Mouse (Mus musculus): ENCODE measurements around the gene Cckbr. TPM values are rescaled to one million over a fixed set of nuclear protein-coding genes. Genes with fewer than 3 reads are reported as not detected.
A peak's percentile ranks its signal among the peaks of the same experiment; 100 is the strongest.
"Not testable (repeated sequence)": the region's sequence is repeated elsewhere in the genome, so short reads cannot be mapped to it uniquely, and the experiment has no call there.

The Cckbr gene
- polyA plus RNA-seq, 1 experiment from 2014 or later = 0.85 TPM

DNA sequence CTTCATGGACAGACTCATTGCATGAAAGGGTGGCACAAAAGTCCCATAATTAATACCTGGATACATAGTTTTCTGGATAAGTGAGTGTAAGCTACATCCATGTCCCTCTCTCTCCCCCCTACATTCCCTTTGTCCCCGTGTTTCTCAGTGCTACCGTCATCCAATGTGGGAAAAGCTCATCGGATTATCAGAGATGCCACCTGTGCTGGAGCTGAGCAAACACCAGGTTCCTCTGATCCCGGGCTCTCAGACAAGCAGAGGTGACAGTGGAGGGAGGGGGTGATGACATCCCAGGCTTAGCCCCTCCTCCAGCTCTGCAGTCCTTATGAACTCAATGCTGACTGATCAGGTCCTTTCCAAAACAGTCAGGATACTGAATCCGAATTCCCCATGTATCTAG is 1.2 kb upstream of the Cckbr start:
- Histone ChIP-seq H3K27me3 (ENCODE audit: control insufficient read depth, insufficient read depth, low read length) (0 out of 2 replicates have a peak, but pooled peaks cover 22% of the 10 kb centered on the region), H3K4me2 (replicated peaks; ENCODE audit: low read depth, low read length) (no peak overlapping the region), H3K9ac (replicated peaks; ENCODE audit: low read depth, low read length) (no peak overlapping the region), H3K9me3 (ENCODE audit: control insufficient read depth, low read depth, low read length) (no peaks in the 10 kb centered on the region), H3K4me1 (ENCODE audit: control insufficient read depth, insufficient read depth, low read length) (no peaks in the 10 kb centered on the region), H3K4me3 (ENCODE audit: low read depth, low read length) (no peak overlapping the region), H3K27ac (ENCODE audit: low read length) (no peak overlapping the region), H3K36me3 (ENCODE audit: control insufficient read depth, insufficient read depth, low read length) (no peaks in the 10 kb centered on the region)
- ATAC-seq (ENCODE audit: insufficient number of reproducible peaks, insufficient read depth, low FRiP score, low read depth) = no peak
- 20% methylated on average over 5 of the region's 5 CpGs for WGBS

DNA sequence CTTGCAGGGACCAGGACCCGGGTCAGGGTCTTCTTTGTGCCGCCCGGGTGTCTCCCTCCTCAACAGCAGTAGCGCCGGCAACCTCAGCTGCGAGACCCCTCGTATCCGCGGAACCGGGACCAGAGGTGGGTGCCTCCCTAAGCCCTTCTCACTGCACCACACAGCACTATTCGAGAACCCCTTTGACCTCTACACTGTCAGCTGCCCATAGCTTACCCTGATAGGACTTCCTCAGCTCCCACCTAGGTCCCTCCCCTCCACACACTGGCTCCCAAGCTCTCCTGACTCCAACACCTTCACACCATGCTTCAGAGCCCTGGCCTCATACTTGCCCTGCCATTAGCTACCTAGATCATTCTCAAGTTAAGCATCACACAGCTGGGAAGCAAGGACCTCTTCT is 520 bp downstream of the Cckbr start:
- 2% methylated on average over 9 of the region's 11 CpGs for WGBS
- H3K9ac ChIP-seq (replicated peaks; ENCODE audit: low read depth, low read length) = no peak overlapping the region
- peak; percentile 72 for ATAC-seq (ENCODE audit: insufficient number of reproducible peaks, insufficient read depth, low FRiP score, low read depth)

DNA sequence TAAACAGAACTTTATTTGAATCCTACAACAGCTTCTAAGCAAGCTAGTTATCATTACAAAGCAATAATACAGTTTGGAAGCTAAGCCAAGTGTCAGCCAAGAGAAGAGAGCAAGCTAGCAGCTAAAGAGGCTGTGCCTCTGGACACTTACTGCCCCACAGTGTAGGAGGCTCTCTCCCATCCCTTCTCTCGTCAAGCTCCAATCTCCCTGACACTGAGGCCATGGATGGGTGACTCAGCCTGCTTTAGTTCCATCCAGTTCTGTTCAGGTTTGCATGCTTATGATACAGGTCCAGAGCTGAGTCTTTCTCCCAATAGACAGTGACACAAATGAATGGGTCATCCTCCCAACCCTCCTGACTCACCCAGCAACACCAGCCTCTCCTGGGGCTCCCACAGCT is 6.5 kb downstream of the Cckbr start:
- ATAC-seq (ENCODE audit: insufficient number of reproducible peaks, insufficient read depth, low FRiP score, low read depth) = no peak
- Histone ChIP-seq H3K36me3 (ENCODE audit: control insufficient read depth, insufficient read depth, low read length) (no peaks in the 10 kb centered on the region), H3K27me3 (ENCODE audit: control insufficient read depth, insufficient read depth, low read length) (no peaks in the 10 kb centered on the region), H3K9ac (replicated peaks; ENCODE audit: low read depth, low read length) (no peak overlapping the region), H3K9me3 (ENCODE audit: control insufficient read depth, low read depth, low read length) (no peaks in the 10 kb centered on the region), H3K4me3 (ENCODE audit: low read depth, low read length) (no peak overlapping the region), H3K27ac (ENCODE audit: low read length) (no peak overlapping the region), H3K4me1 (ENCODE audit: control insufficient read depth, insufficient read depth, low read length) (no peaks in the 10 kb centered on the region), H3K4me2 (replicated peaks; ENCODE audit: low read depth, low read length) (no peak overlapping the region)
- 40% methylated on average over 1 of the region's 1 CpGs for WGBS

More for the DNA sequence above, 520 bp downstream of the Cckbr start:
- Histone ChIP-seq H3K27me3 (ENCODE audit: control insufficient read depth, insufficient read depth, low read length) (0 out of 2 replicates have a peak, but pooled peaks cover 22% of the 10 kb centered on the region), H3K9me3 (ENCODE audit: control insufficient read depth, low read depth, low read length) (no peaks in the 10 kb centered on the region), H3K4me1 (ENCODE audit: control insufficient read depth, insufficient read depth, low read length) (no peaks in the 10 kb centered on the region), H3K4me3 (ENCODE audit: low read depth, low read length) (peak overlapping the region; percentile 29), H3K4me2 (replicated peaks; ENCODE audit: low read depth, low read length) (peak overlapping the region; percentile 68), H3K36me3 (ENCODE audit: control insufficient read depth, insufficient read depth, low read length) (no peaks in the 10 kb centered on the region), H3K27ac (ENCODE audit: low read length) (no peak overlapping the region)

DNA sequence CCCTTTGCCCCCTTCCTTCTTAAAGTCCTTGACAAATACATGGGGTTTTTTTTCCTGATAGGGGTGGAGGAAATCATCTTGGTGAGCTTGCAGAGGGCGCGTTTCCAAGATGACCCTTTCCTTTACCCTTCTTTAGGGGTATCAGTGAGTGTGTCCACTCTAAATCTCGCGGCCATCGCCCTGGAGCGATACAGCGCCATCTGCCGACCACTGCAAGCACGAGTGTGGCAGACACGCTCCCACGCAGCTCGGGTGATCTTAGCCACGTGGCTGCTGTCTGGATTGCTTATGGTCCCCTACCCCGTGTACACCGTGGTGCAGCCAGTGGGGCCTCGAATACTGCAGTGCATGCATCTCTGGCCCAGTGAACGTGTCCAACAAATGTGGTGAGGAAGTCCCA is 8.3 kb downstream of the Cckbr start:
- 84% methylated on average over 17 of the region's 17 CpGs for WGBS

DNA sequence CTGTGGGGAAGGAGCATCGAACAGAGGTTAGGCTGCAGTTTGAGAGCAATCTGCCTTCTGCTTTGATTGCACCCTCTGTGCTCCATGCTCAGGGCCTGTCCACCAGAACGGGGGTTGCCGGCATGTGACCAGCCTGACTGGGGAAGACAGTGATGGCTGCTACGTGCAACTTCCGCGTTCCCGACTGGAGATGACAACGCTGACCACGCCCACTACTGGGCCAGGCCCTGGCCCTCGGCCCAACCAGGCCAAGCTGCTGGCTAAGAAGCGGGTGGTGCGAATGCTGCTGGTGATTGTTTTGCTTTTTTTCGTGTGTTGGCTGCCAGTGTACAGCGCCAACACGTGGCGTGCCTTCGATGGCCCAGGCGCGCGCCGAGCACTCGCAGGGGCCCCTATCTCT is 9.3 kb downstream of the Cckbr start:
- Histone ChIP-seq H3K4me2 (replicated peaks; ENCODE audit: low read depth, low read length) (no peak overlapping the region), H3K4me3 (ENCODE audit: low read depth, low read length) (no peak overlapping the region), H3K4me1 (ENCODE audit: control insufficient read depth, insufficient read depth, low read length) (no peaks in the 10 kb centered on the region), H3K36me3 (ENCODE audit: control insufficient read depth, insufficient read depth, low read length) (no peaks in the 10 kb centered on the region), H3K9ac (replicated peaks; ENCODE audit: low read depth, low read length) (no peak overlapping the region), H3K27ac (ENCODE audit: low read length) (no peak overlapping the region), H3K9me3 (ENCODE audit: control insufficient read depth, low read depth, low read length) (no peaks in the 10 kb centered on the region), H3K27me3 (ENCODE audit: control insufficient read depth, insufficient read depth, low read length) (no peaks in the 10 kb centered on the region)
- 80% methylated on average over 22 of the region's 22 CpGs for WGBS
- ATAC-seq (ENCODE audit: insufficient number of reproducible peaks, insufficient read depth, low FRiP score, low read depth) = no peak

More for the DNA sequence above, 8.3 kb downstream of the Cckbr start:
- ATAC-seq (ENCODE audit: insufficient number of reproducible peaks, insufficient read depth, low FRiP score, low read depth) = no peak
- H3K9me3 ChIP-seq (ENCODE audit: control insufficient read depth, low read depth, low read length) = no peaks in the 10 kb centered on the region
- no peaks in the 10 kb centered on the region for H3K36me3 ChIP-seq (ENCODE audit: control insufficient read depth, insufficient read depth, low read length)
- no peak overlapping the region for H3K9ac ChIP-seq (replicated peaks; ENCODE audit: low read depth, low read length)
- no peak overlapping the region for H3K4me3 ChIP-seq (ENCODE audit: low read depth, low read length)
- no peak overlapping the region for H3K27ac ChIP-seq (ENCODE audit: low read length)
- H3K27me3 ChIP-seq (ENCODE audit: control insufficient read depth, insufficient read depth, low read length) = no peaks in the 10 kb centered on the region
- H3K4me2 ChIP-seq (replicated peaks; ENCODE audit: low read depth, low read length) = no peak overlapping the region
- H3K4me1 ChIP-seq (ENCODE audit: control insufficient read depth, insufficient read depth, low read length) = no peaks in the 10 kb centered on the region

DNA sequence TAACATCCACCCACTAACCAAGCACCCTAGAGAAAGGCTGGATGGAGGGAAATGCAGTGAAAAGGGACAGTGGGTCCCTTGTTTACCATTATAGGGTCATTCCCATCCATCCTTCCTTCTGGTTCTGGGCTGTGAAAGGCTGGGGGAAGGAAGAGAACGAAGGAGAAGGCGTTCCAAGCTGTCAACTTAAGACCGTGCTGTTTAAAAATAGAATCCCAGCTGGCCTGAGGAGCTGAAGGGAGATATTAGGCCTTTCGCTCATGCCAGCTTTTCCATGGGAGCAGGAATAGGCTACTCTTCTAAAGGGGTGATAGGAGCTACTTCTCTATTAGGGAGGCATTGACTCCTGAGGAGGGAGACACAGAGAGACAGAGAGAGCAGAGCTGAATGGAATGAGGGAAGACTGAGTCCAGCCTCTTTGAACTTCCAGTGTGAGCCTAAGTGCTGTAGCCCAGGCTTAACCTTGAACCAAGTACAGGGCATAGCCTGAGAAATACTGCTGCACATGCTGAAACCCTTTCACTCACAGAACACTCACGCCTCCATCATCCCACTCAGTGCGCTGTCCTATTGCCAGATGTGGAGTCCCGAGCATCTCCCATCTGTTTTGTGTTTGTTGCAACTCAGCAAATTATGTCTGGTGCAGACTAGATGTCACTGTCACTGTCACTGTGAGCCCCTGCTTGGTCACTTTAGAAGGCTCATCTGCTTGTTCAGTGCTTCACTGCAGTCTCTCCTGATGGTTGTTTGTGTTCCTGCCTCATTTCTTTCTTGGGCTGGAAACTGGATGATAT is 12.6 kb downstream of the Cckbr start:
- H3K9me3 ChIP-seq (ENCODE audit: control insufficient read depth, low read depth, low read length) = no peaks in the 10 kb centered on the region
- no peaks in the 10 kb centered on the region for H3K36me3 ChIP-seq (ENCODE audit: control insufficient read depth, insufficient read depth, low read length)
- no peak overlapping the region for H3K4me2 ChIP-seq (replicated peaks; ENCODE audit: low read depth, low read length)
- WGBS = 49% methylated on average over 7 of the region's 7 CpGs
- no peak for ATAC-seq (ENCODE audit: insufficient number of reproducible peaks, insufficient read depth, low FRiP score, low read depth)
- no peaks in the 10 kb centered on the region for H3K27me3 ChIP-seq (ENCODE audit: control insufficient read depth, insufficient read depth, low read length)
- H3K4me3 ChIP-seq (ENCODE audit: low read depth, low read length) = no peak overlapping the region
- no peak overlapping the region for H3K27ac ChIP-seq (ENCODE audit: low read length)
- no peaks in the 10 kb centered on the region for H3K4me1 ChIP-seq (ENCODE audit: control insufficient read depth, insufficient read depth, low read length)
- H3K9ac ChIP-seq (replicated peaks; ENCODE audit: low read depth, low read length) = no peak overlapping the region

DNA sequence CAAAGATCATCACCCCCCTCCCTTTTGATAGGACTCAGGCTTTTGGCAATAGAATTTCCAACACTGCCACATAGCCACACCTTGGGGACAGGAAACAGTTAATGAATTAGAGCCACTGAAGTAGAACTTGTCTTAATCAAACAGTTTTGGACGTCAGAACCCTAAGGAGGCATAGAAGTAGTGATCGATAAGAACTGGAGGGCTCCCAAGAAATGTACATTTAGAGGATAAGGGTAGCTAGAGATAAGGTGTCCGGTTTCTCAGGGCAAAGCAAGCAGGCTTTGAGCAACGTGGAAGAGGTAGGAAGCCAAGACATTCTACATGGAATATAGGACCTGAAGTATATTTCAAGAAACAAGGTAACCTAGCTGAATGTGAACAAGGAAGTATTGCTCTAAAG is 15.9 kb downstream of the Cckbr start:
- WGBS = 36% methylated on average over 4 of the region's 4 CpGs
- ATAC-seq (ENCODE audit: insufficient number of reproducible peaks, insufficient read depth, low FRiP score, low read depth) = peak; percentile 61
- no peak overlapping the region for H3K4me2 ChIP-seq (replicated peaks; ENCODE audit: low read depth, low read length)
- no peaks in the 10 kb centered on the region for H3K27me3 ChIP-seq (ENCODE audit: control insufficient read depth, insufficient read depth, low read length)
- H3K4me1 ChIP-seq (ENCODE audit: control insufficient read depth, insufficient read depth, low read length) = no peaks in the 10 kb centered on the region
- no peaks in the 10 kb centered on the region for H3K36me3 ChIP-seq (ENCODE audit: control insufficient read depth, insufficient read depth, low read length)
- no peaks in the 10 kb centered on the region for H3K9me3 ChIP-seq (ENCODE audit: control insufficient read depth, low read depth, low read length)
- no peak overlapping the region for H3K9ac ChIP-seq (replicated peaks; ENCODE audit: low read depth, low read length)
- no peak overlapping the region for H3K27ac ChIP-seq (ENCODE audit: low read length)
- H3K4me3 ChIP-seq (ENCODE audit: low read depth, low read length) = no peak overlapping the region

DNA sequence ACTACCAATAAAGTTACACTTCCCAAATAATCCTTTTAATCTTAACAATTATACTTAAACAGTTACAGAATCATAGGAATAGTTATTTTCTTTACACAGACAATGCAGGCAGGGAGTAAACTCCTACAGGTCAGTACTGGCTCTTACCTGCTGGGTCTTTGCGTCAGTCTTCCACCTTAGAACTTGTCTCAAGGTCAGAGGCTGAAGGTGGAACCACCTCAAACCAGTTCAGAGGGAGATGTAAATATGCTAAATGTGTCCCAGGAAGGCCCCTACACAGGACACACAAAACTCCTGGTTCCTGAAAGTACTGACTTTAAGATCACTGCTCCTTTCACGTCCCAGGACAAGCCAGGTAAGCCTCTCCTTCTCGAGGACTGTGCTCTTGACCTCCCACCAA is 19.5 kb downstream of the Cckbr start:
- WGBS = 72% methylated on average over 3 of the region's 3 CpGs
- H3K27ac ChIP-seq (ENCODE audit: low read length) = no peak overlapping the region
- ATAC-seq (ENCODE audit: insufficient number of reproducible peaks, insufficient read depth, low FRiP score, low read depth) = no peak
- H3K27me3 ChIP-seq (ENCODE audit: control insufficient read depth, insufficient read depth, low read length) = no peaks in the 10 kb centered on the region
- no peak overlapping the region for H3K4me3 ChIP-seq (ENCODE audit: low read depth, low read length)
- H3K36me3 ChIP-seq (ENCODE audit: control insufficient read depth, insufficient read depth, low read length) = no peaks in the 10 kb centered on the region
- H3K4me2 ChIP-seq (replicated peaks; ENCODE audit: low read depth, low read length) = no peak overlapping the region
- H3K9me3 ChIP-seq (ENCODE audit: control insufficient read depth, low read depth, low read length) = no peaks in the 10 kb centered on the region
- no peak overlapping the region for H3K9ac ChIP-seq (replicated peaks; ENCODE audit: low read depth, low read length)
- no peaks in the 10 kb centered on the region for H3K4me1 ChIP-seq (ENCODE audit: control insufficient read depth, insufficient read depth, low read length)

DNA sequence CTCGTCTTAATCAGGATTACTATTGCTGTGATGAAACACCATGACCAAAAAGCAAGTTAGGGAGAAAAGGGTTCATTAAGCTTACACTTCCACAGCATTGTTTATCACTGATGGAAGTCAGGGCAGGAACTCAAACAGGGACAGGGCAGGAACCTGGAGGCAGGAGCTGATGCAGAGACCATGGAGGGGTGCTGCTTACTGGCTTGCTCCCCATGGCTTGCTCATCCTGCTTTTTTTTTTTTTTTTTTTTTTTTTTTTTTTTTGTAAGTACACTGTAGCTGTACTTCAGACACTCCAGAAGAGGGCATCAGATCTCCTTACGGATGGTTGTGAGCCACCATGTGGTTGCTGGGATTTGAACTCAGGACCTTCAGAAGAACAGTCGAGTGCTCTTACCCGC is 27.8 kb downstream of the Cckbr start:
- not testable (repeated sequence) for H3K4me2 ChIP-seq (replicated peaks; ENCODE audit: low read depth, low read length); H3K27ac ChIP-seq (ENCODE audit: low read length); H3K27me3 ChIP-seq (ENCODE audit: control insufficient read depth, insufficient read depth, low read length); H3K4me3 ChIP-seq (ENCODE audit: low read depth, low read length); ATAC-seq (ENCODE audit: insufficient number of reproducible peaks, insufficient read depth, low FRiP score, low read depth); H3K9ac ChIP-seq (replicated peaks; ENCODE audit: low read depth, low read length); H3K36me3 ChIP-seq (ENCODE audit: control insufficient read depth, insufficient read depth, low read length); H3K9me3 ChIP-seq (ENCODE audit: control insufficient read depth, low read depth, low read length); H3K4me1 ChIP-seq (ENCODE audit: control insufficient read depth, insufficient read depth, low read length)
- 86% methylated on average over 4 of the region's 4 CpGs for WGBS

All from stomach, embryonic 14.5 days (tissue).